Mouse (Mus musculus): ENCODE measurements around the gene Atp1a1. TPM values are rescaled to one million over a fixed set of nuclear protein-coding genes. Genes with fewer than 3 reads are reported as not detected.

Gene Atp1a1
- polyA plus RNA-seq, 1 experiment from 2014 or later: 294 TPM

DNA sequence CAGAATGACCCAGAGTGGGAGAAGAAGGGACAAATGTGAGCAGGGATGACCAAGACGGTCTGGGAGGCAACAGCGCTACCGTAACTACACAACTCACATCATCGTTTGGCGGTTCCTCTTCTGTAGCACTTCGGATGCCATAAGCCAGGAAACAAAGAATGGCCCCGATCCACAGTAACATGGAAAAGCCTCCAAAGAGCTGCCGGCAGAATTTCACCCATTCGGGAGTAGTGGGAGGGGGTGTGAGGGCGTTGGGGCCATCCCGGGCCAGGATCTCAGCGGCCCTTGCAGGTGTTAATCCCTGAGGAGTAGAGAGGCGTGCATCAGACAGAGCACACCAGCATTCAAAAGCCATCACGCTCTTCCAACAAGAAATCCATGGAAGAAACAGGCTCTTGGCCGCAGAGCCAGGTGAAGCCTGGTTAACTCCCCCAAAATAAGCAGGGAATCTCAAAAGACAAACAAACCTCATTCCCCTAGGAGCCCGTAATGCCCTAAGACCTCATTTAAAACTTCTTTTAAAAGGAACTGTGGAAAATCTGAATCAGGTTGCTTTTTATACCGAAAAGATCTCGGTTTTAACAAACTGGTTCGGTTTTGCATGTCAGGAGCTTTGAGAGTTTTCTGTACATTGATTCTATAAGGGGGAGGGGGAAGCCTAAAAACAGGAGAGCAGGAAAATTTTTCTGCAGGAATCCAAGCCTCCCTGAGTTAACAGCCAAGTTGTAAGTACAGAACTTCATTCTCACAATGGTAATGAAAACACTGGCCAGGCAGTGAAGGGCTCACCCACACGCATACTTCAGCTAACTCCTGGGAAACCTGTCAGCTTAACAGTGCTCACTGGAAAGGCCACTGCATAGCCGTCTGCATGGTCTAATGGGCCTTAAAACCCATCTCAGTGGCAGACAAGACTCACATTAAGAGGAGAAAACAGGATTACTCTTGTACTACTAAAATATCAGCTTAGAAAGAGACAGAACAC is 11.9 kb downstream of the Atp1a1 start:
- peaks cover 93% of the 10 kb centered on the region for H3K4me1 ChIP-seq (replicated peaks)
- H3K9ac ChIP-seq: peak overlapping the region; percentile 8; the same call in 1 of the 2 replicates
- H3K9me3 ChIP-seq (replicated peaks): no peaks in the 10 kb centered on the region
- peaks cover 75% of the 10 kb centered on the region for H3K36me3 ChIP-seq
- 75% methylated on average over 21 of the region's 21 CpGs for WGBS
- ATAC-seq (ENCODE audit: insufficient number of reproducible peaks, low FRiP score): no peak
- no peak overlapping the region for H3K4me2 ChIP-seq
- H3K27me3 ChIP-seq (replicated peaks): no peaks in the 10 kb centered on the region
- H3K4me3 ChIP-seq: no peak overlapping the region
- peak overlapping the region; percentile 97 for H3K27ac ChIP-seq (ENCODE audit: poor library complexity, severe bottlenecking)

- H3K9ac ChIP-seq: peak overlapping the region; percentile 53; the same call in 1 of the 2 replicates
- 89% methylated on average over 16 of the region's 16 CpGs for WGBS
- no peaks in the 10 kb centered on the region for H3K27me3 ChIP-seq (replicated peaks)
- H3K9me3 ChIP-seq (replicated peaks): no peaks in the 10 kb centered on the region
- no peak overlapping the region for H3K4me3 ChIP-seq
- H3K36me3 ChIP-seq: peaks cover 97% of the 10 kb centered on the region
- H3K4me1 ChIP-seq (replicated peaks): peaks cover 82% of the 10 kb centered on the region
- no peak overlapping the region for H3K4me2 ChIP-seq
- ATAC-seq (ENCODE audit: insufficient number of reproducible peaks, low FRiP score): no peak
- peak overlapping the region; percentile 68 for H3K27ac ChIP-seq (ENCODE audit: poor library complexity, severe bottlenecking)
Measured at GRCm38 (mm10) chr3:101590380-101590779, 14.1 kb downstream of the Atp1a1 start.

DNA sequence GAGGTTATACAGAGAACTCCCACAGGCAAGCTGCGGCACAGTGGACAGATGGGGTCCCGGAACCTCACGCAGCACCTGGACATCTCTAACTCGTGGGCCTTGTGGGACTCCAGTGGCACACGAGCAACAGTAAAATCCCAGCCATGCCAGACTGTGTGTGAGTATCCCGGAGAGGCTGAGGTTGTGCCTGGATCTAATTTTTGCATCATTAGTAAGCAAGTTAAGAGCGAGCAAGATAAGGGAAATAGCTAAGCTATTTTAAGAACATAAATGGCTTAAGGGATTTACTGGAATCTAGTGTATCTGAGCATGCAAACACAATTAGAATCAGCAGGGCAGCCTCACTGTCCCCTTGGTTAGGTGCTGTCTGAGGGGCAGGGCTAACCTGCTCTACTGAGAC is 16.2 kb downstream of the Atp1a1 start:
- ATAC-seq (ENCODE audit: insufficient number of reproducible peaks, low FRiP score): peak; percentile 29; the same call in 1 of the 2 replicates
- 55% methylated on average over 7 of the region's 7 CpGs for WGBS
- no peak overlapping the region for H3K4me3 ChIP-seq
- H3K27ac ChIP-seq (ENCODE audit: poor library complexity, severe bottlenecking): peak overlapping the region; percentile 85
- peaks cover 99% of the 10 kb centered on the region for H3K36me3 ChIP-seq
- no peaks in the 10 kb centered on the region for H3K27me3 ChIP-seq (replicated peaks)
- 0 out of 2 replicates have a peak overlapping the region, but pooled peaks have one; percentile 21 for H3K9ac ChIP-seq
- no peaks in the 10 kb centered on the region for H3K9me3 ChIP-seq (replicated peaks)
- no peak overlapping the region for H3K4me2 ChIP-seq
- peaks cover 62% of the 10 kb centered on the region for H3K4me1 ChIP-seq (replicated peaks)

DNA sequence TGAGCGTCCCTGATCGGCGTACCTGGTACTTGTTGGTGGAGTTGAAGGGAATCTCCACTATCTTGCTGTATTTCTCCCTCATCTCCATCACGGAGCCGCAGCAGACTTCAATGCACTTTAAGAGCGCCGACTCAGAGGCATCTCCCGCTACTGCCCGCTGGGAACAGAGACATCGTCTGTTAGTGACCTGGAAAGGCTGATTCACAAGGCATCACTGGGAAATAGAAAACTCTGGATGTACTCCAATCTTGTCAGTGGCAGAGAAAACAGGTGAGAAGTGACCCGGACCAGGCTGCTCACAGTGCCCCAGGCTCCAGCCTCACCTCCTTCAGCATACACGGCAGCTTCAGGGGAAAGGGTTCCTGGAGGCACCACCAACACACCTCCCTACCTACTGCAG is 17.7 kb downstream of the Atp1a1 start:
- 88% methylated on average over 12 of the region's 12 CpGs for WGBS
- Histone ChIP-seq H3K36me3 (peaks cover 99% of the 10 kb centered on the region), H3K27me3 (replicated peaks) (no peaks in the 10 kb centered on the region), H3K9me3 (replicated peaks) (no peaks in the 10 kb centered on the region), H3K4me2 (no peak overlapping the region), H3K27ac (ENCODE audit: poor library complexity, severe bottlenecking) (0 out of 2 replicates have a peak overlapping the region, but pooled peaks have one; percentile 22), H3K4me3 (no peak overlapping the region), H3K9ac (0 out of 2 replicates have a peak overlapping the region, but pooled peaks have one; percentile 8), H3K4me1 (replicated peaks) (peaks cover 47% of the 10 kb centered on the region)
- ATAC-seq (ENCODE audit: insufficient number of reproducible peaks, low FRiP score): no peak

GRCm38 (mm10) chr3:101578072-101578471 is 26.4 kb downstream of the Atp1a1 start:
- Histone ChIP-seq H3K27me3 (replicated peaks) (no peaks in the 10 kb centered on the region), H3K4me1 (replicated peaks) (peaks cover 37% of the 10 kb centered on the region), H3K4me3 (no peak overlapping the region), H3K36me3 (peaks cover 91% of the 10 kb centered on the region), H3K27ac (ENCODE audit: poor library complexity, severe bottlenecking) (0 out of 2 replicates have a peak overlapping the region, but pooled peaks have one; percentile 41), H3K4me2 (no peak overlapping the region), H3K9ac (no peak overlapping the region), H3K9me3 (replicated peaks) (no peaks in the 10 kb centered on the region)
- no peak for ATAC-seq (ENCODE audit: insufficient number of reproducible peaks, low FRiP score)
- WGBS: 65% methylated on average over 3 of the region's 3 CpGs

DNA sequence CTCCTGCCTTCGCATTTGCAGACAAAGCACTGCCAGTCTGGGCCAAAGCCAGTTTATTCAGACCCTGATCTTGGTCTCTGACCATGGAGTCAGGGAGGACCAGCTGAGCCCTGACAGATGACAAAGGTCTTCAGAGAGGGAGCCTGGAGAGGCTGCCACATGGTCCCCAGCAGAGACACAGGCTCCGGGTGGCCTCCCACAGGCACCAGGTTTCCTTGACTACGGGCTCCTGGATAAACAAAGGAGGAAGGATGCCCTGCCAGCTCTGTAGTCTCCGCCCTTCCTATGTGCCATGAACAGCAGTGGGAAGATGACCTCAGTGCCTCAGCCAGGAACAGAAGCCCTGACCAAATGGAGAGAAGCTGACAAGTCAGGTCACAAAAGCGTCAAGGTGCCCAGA is 27.1 kb downstream of the Atp1a1 start:
- Histone ChIP-seq H3K36me3 (peaks cover 84% of the 10 kb centered on the region), H3K27me3 (replicated peaks) (no peaks in the 10 kb centered on the region), H3K9ac (no peak overlapping the region), H3K4me3 (no peak overlapping the region), H3K4me1 (replicated peaks) (peaks cover 44% of the 10 kb centered on the region), H3K27ac (ENCODE audit: poor library complexity, severe bottlenecking) (no peak overlapping the region), H3K9me3 (replicated peaks) (no peaks in the 10 kb centered on the region), H3K4me2 (no peak overlapping the region)
- no peak for ATAC-seq (ENCODE audit: insufficient number of reproducible peaks, low FRiP score)
- 60% methylated on average over 5 of the region's 5 CpGs for WGBS

GRCm38 (mm10) chr3:101575527-101576085 is 28.9 kb downstream of the Atp1a1 start:
- Histone ChIP-seq H3K36me3 (peaks cover 67% of the 10 kb centered on the region), H3K4me2 (no peak overlapping the region), H3K27me3 (replicated peaks) (no peaks in the 10 kb centered on the region), H3K27ac (ENCODE audit: poor library complexity, severe bottlenecking) (peak overlapping the region; percentile 20; the same call in 1 of the 2 replicates), H3K4me1 (replicated peaks) (peaks cover 51% of the 10 kb centered on the region), H3K4me3 (no peak overlapping the region), H3K9ac (no peak overlapping the region), H3K9me3 (replicated peaks) (no peaks in the 10 kb centered on the region)
- no peak for ATAC-seq (ENCODE audit: insufficient number of reproducible peaks, low FRiP score)
- WGBS: 67% methylated on average over 9 of the region's 9 CpGs

DNA sequence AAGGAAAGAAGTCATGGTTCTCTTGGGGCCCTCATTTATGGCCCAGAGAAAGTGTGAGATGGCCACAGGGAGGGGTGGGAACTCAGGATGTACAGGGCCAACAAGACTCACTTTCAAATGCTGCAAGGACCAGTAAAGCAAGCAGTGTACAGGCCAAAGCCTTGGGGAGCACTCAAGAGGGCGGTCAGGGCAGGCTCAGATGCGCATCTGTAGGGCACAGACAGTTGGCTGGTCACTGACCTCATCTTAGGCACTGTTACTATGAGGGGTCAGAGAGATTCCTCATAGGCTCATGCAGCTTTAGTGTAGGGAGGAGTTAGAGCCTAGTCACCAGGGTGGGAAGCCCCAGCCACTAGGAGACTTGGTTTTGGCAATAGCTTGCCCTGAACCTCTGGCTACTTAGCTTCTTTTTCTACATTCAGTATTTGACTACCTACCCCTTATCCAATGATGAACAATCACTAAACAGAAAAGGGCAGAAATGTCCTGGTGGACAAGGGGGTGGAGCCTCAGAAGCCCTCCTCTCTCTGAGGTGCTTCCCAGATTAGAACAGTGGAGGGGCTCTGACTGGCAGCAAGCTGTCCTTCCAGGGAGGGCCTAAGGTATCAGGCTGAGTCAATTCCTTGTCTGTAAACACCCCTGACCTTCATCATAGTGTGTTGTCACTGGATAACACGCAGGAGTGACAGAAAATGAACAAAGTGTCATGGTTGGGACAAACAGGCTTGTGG is 29.9 kb downstream of the Atp1a1 start:
- H3K9me3 ChIP-seq (replicated peaks): no peaks in the 10 kb centered on the region
- 77% methylated on average over 3 of the region's 3 CpGs for WGBS
- no peak overlapping the region for H3K9ac ChIP-seq
- H3K36me3 ChIP-seq: peaks cover 57% of the 10 kb centered on the region
- no peak for ATAC-seq (ENCODE audit: insufficient number of reproducible peaks, low FRiP score)
- H3K4me1 ChIP-seq (replicated peaks): peaks cover 51% of the 10 kb centered on the region
- H3K27me3 ChIP-seq (replicated peaks): no peaks in the 10 kb centered on the region
- H3K4me3 ChIP-seq: no peak overlapping the region
- H3K4me2 ChIP-seq: no peak overlapping the region
- peak overlapping the region; percentile 19 for H3K27ac ChIP-seq (ENCODE audit: poor library complexity, severe bottlenecking)

GRCm38 (mm10) chr3:101572991-101573390 is 31.5 kb downstream of the Atp1a1 start:
- H3K27ac ChIP-seq (ENCODE audit: poor library complexity, severe bottlenecking): peak overlapping the region; percentile 33; the same call in 1 of the 2 replicates
- H3K4me1 ChIP-seq (replicated peaks): peaks cover 39% of the 10 kb centered on the region
- H3K27me3 ChIP-seq (replicated peaks): no peaks in the 10 kb centered on the region
- ATAC-seq (ENCODE audit: insufficient number of reproducible peaks, low FRiP score): no peak
- peaks cover 40% of the 10 kb centered on the region for H3K36me3 ChIP-seq
- H3K4me2 ChIP-seq: no peak overlapping the region
- H3K4me3 ChIP-seq: no peak overlapping the region
- WGBS: 54% methylated on average over 5 of the region's 5 CpGs
- no peak overlapping the region for H3K9ac ChIP-seq
- no peaks in the 10 kb centered on the region for H3K9me3 ChIP-seq (replicated peaks)

- no peak overlapping the region for H3K4me2 ChIP-seq
- 0 out of 2 replicates have a peak, but pooled peaks have one; percentile 33 for ATAC-seq (ENCODE audit: insufficient number of reproducible peaks, low FRiP score)
Measured at GRCm38 (mm10) chr3:101572174-101572626, 32.3 kb downstream of the Atp1a1 start.

More at GRCm38 (mm10) chr3:101572174-101572626, 32.3 kb downstream of the Atp1a1 start:
- H3K4me3 ChIP-seq: no peak overlapping the region
- peak overlapping the region; percentile 42; the same call in 1 of the 2 replicates for H3K27ac ChIP-seq (ENCODE audit: poor library complexity, severe bottlenecking)
- WGBS: 60% methylated on average over 7 of the region's 7 CpGs
- no peaks in the 10 kb centered on the region for H3K9me3 ChIP-seq (replicated peaks)
- H3K27me3 ChIP-seq (replicated peaks): no peaks in the 10 kb centered on the region
- peaks cover 32% of the 10 kb centered on the region for H3K4me1 ChIP-seq (replicated peaks)
- H3K36me3 ChIP-seq: peaks cover 32% of the 10 kb centered on the region
- H3K9ac ChIP-seq: no peak overlapping the region

Data from heart, embryonic 12.5 days (tissue).